Mouse (Mus musculus): Measurements from ENCODE around the gene D030056L22Rik.

DNA sequence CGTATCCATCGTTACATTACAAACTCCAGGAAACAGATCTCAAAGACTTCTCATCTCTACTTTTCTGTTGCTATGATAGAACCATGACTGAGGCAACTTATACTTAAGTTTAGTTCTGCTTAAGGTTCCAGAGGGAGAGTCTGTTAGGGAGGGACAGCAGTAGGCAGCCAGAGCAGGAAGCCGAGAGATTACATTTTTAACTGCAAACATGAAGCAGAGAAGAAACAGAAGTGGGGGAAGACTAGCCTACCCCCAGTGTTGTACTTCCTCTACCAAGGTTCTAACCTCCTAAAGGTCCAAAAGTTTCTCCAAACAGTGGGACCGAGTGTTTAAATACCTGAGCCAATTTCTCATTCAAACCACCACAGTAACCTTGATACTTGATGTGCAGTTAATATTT lies 22.9 kb downstream of the D030056L22Rik start:
- TF ChIP-seq CTCF (IDR thresholded peaks at IDR 0.05; ENCODE audit: borderline replicate concordance, extremely low read depth, insufficient read depth, insufficient read length): no peak
- no peak for TF ChIP-seq POLR2A (IDR thresholded peaks at IDR 0.05; ENCODE audit: borderline replicate concordance, extremely low read depth, insufficient read depth, insufficient read length, poor library complexity, severe bottlenecking)

Data from brain, embryonic 14.5 days (tissue).